Mouse (Mus musculus): Measurements from ENCODE around the gene Pmepa1. TPM values are rescaled to one million over a fixed set of nuclear protein-coding genes. Genes with fewer than 3 reads are reported as not detected.

Pmepa1 gene
- polyA plus RNA-seq, 1 experiment: 0.01 TPM

GRCm38 (mm10) chr2:173209091-173209815, 67.1 kb downstream of the Pmepa1 start:
- TF ChIP-seq GATA1 (IDR thresholded peaks at IDR 0.05; ENCODE audit: low read length) (no peak), TAL1 (IDR thresholded peaks at IDR 0.05; ENCODE audit: low read length) (no peak)
- Histone ChIP-seq H3K4me3 (replicated peaks) (no peak overlapping the region), H3K4me1 (ENCODE audit: control insufficient read depth) (no peaks in the 10 kb centered on the region), H3K9me3 (ENCODE audit: control insufficient read depth, low read length) (peaks cover 3% of the 10 kb centered on the region), H3K27me3 (ENCODE audit: control insufficient read depth) (no peaks in the 10 kb centered on the region), H3K36me3 (ENCODE audit: control insufficient read depth) (no peaks in the 10 kb centered on the region)

GRCm38 (mm10) chr2:173207051-173207450, 69.3 kb downstream of the Pmepa1 start:
- TF ChIP-seq GATA1 (IDR thresholded peaks at IDR 0.05; ENCODE audit: low read length) (no peak), TAL1 (IDR thresholded peaks at IDR 0.05; ENCODE audit: low read length) (no peak)
- Histone ChIP-seq H3K9me3 (ENCODE audit: control insufficient read depth, low read length) (peaks cover 3% of the 10 kb centered on the region), H3K36me3 (ENCODE audit: control insufficient read depth) (no peaks in the 10 kb centered on the region), H3K4me1 (ENCODE audit: control insufficient read depth) (no peaks in the 10 kb centered on the region), H3K27me3 (ENCODE audit: control insufficient read depth) (no peaks in the 10 kb centered on the region), H3K4me3 (replicated peaks) (no peak overlapping the region)

GRCm38 (mm10) chr2:173205563-173206099, 70.7 kb downstream of the Pmepa1 start:
- H3K27me3 ChIP-seq (ENCODE audit: control insufficient read depth): no peaks in the 10 kb centered on the region
- H3K4me1 ChIP-seq (ENCODE audit: control insufficient read depth): no peaks in the 10 kb centered on the region
- no peak overlapping the region for H3K4me3 ChIP-seq (replicated peaks)
- peaks cover 3% of the 10 kb centered on the region for H3K9me3 ChIP-seq (ENCODE audit: control insufficient read depth, low read length)
- TF ChIP-seq TAL1 (IDR thresholded peaks at IDR 0.05; ENCODE audit: low read length) (no peak), GATA1 (IDR thresholded peaks at IDR 0.05; ENCODE audit: low read length) (no peak)
- no peaks in the 10 kb centered on the region for H3K36me3 ChIP-seq (ENCODE audit: control insufficient read depth)

- no peaks in the 10 kb centered on the region for H3K4me1 ChIP-seq (ENCODE audit: control insufficient read depth)
- H3K27me3 ChIP-seq (ENCODE audit: control insufficient read depth): no peaks in the 10 kb centered on the region
- H3K9me3 ChIP-seq (ENCODE audit: control insufficient read depth, low read length): peaks cover 3% of the 10 kb centered on the region
- TF ChIP-seq GATA1 (IDR thresholded peaks at IDR 0.05; ENCODE audit: low read length) (no peak), TAL1 (IDR thresholded peaks at IDR 0.05; ENCODE audit: low read length) (no peak)
- no peaks in the 10 kb centered on the region for H3K36me3 ChIP-seq (ENCODE audit: control insufficient read depth)
- no peak overlapping the region for H3K4me3 ChIP-seq (replicated peaks)
Measured at GRCm38 (mm10) chr2:173204671-173205070, 71.7 kb downstream of the Pmepa1 start.

GRCm38 (mm10) chr2:173203726-173204125, 72.6 kb downstream of the Pmepa1 start:
- TF ChIP-seq TAL1 (IDR thresholded peaks at IDR 0.05; ENCODE audit: low read length): no peak
- no peak for TF ChIP-seq GATA1 (IDR thresholded peaks at IDR 0.05; ENCODE audit: low read length)
- no peaks in the 10 kb centered on the region for H3K27me3 ChIP-seq (ENCODE audit: control insufficient read depth)
- no peaks in the 10 kb centered on the region for H3K36me3 ChIP-seq (ENCODE audit: control insufficient read depth)
- H3K4me3 ChIP-seq (replicated peaks): no peak overlapping the region
- H3K4me1 ChIP-seq (ENCODE audit: control insufficient read depth): no peaks in the 10 kb centered on the region
- H3K9me3 ChIP-seq (ENCODE audit: control insufficient read depth, low read length): peaks cover 3% of the 10 kb centered on the region

GRCm38 (mm10) chr2:173202924-173203689, 73.2 kb downstream of the Pmepa1 start:
- TF ChIP-seq GATA1 (IDR thresholded peaks at IDR 0.05; ENCODE audit: low read length) (no peak), TAL1 (IDR thresholded peaks at IDR 0.05; ENCODE audit: low read length) (no peak)
- H3K4me3 ChIP-seq (replicated peaks): no peak overlapping the region
- H3K27me3 ChIP-seq (ENCODE audit: control insufficient read depth): no peaks in the 10 kb centered on the region
- no peaks in the 10 kb centered on the region for H3K4me1 ChIP-seq (ENCODE audit: control insufficient read depth)
- H3K9me3 ChIP-seq (ENCODE audit: control insufficient read depth, low read length): peaks cover 3% of the 10 kb centered on the region
- H3K36me3 ChIP-seq (ENCODE audit: control insufficient read depth): no peaks in the 10 kb centered on the region

GRCm38 (mm10) chr2:173194796-173195195, 81.5 kb downstream of the Pmepa1 start:
- H3K4me1 ChIP-seq (ENCODE audit: control insufficient read depth): no peaks in the 10 kb centered on the region
- H3K4me3 ChIP-seq (replicated peaks): no peak overlapping the region
- no peaks in the 10 kb centered on the region for H3K27me3 ChIP-seq (ENCODE audit: control insufficient read depth)
- TF ChIP-seq GATA1 (IDR thresholded peaks at IDR 0.05; ENCODE audit: low read length) (no peak), TAL1 (IDR thresholded peaks at IDR 0.05; ENCODE audit: low read length) (no peak)
- no peaks in the 10 kb centered on the region for H3K36me3 ChIP-seq (ENCODE audit: control insufficient read depth)
- no peaks in the 10 kb centered on the region for H3K9me3 ChIP-seq (ENCODE audit: control insufficient read depth, low read length)

- H3K4me3 ChIP-seq (replicated peaks): no peak overlapping the region
- no peaks in the 10 kb centered on the region for H3K27me3 ChIP-seq (ENCODE audit: control insufficient read depth)
- H3K36me3 ChIP-seq (ENCODE audit: control insufficient read depth): no peaks in the 10 kb centered on the region
Measured at GRCm38 (mm10) chr2:173187182-173187855, 89.0 kb downstream of the Pmepa1 start.

More at GRCm38 (mm10) chr2:173187182-173187855, 89.0 kb downstream of the Pmepa1 start:
- no peaks in the 10 kb centered on the region for H3K9me3 ChIP-seq (ENCODE audit: control insufficient read depth, low read length)
- peaks cover 3% of the 10 kb centered on the region for H3K4me1 ChIP-seq (ENCODE audit: control insufficient read depth)
- TF ChIP-seq GATA1 (IDR thresholded peaks at IDR 0.05; ENCODE audit: low read length) (no peak), TAL1 (IDR thresholded peaks at IDR 0.05; ENCODE audit: low read length) (no peak)

All from erythroblast, embryonic 14.5 days (primary cell).